Comparison of ENCODE assay signal across 33 mouse cellular contexts in genomic region chrX:101379744-101380143, GRCm38 (mm10). TPM values are rescaled to one million over a fixed set of nuclear protein-coding genes. Genes with fewer than 3 reads are reported as not detected.
DNase-seq lines count a peak whose midpoint lies in the region; ATAC-seq and TF ChIP-seq lines count a peak whose summit lies in the region.
"Had no signal": no experiment of that assay in that cellular context is flagged by ENCODE, and none has a peak within 500 bp of the region (broad histone marks: within the 10 kb centered on the region; RNA-seq: fewer than 3 reads in every experiment).

No protein-coding gene starts in this region.

- H3K27ac ChIP-seq in intestine, embryonic 16.5 days (ENCODE audit: low read length) = peak overlapping the region; percentile 9; the same call in 1 of the 2 replicates
- H3K27ac ChIP-seq in intestine, embryonic 15.5 days = no peak overlapping the region
- H3K27ac ChIP-seq in liver, embryonic 16.5 days (ENCODE audit: low read length) = no peak overlapping the region; the same call in none of the 2 replicates
- H3K27ac ChIP-seq in liver, embryonic 11.5 days (ENCODE audit: low read depth, low read length) = no peak overlapping the region
- H3K27ac ChIP-seq in intestine, postnatal 0 days (ENCODE audit: low read depth, low read length) = no peak overlapping the region
- no peak overlapping the region for H3K27ac ChIP-seq in hindbrain, embryonic 10.5 days
- H3K27ac ChIP-seq: embryonic facial prominence, embryonic 12.5 days; embryonic facial prominence, embryonic 15.5 days; forebrain, embryonic 12.5 days; forebrain, embryonic 15.5 days; hindbrain, embryonic 14.5 days; hindbrain, postnatal 0 days had no signal

- no peak for ATAC-seq in intestine, embryonic 16.5 days
- no peak for ATAC-seq in intestine, embryonic 15.5 days
- ATAC-seq in liver, embryonic 16.5 days (ENCODE audit: low read depth) = 0 out of 2 replicates have a peak, but pooled peaks have one; percentile 28
- no peak for ATAC-seq in liver, embryonic 11.5 days (replicated peaks; ENCODE audit: low FRiP score)
- ATAC-seq in intestine, postnatal 0 days = peak; percentile 19; the same call in 1 of the 2 replicates
- no peak for ATAC-seq in erythroblast, adult 5-6 weeks (replicated peaks; ENCODE audit: low FRiP score, poor library complexity, severe bottlenecking)
- ATAC-seq: forebrain, embryonic 15.5 days; hindbrain, postnatal 0 days; Patski had no signal

- H3K4me1 ChIP-seq in intestine, embryonic 16.5 days (ENCODE audit: control insufficient read depth, insufficient read depth, low read length) = 0 out of 2 replicates have a peak, but pooled peaks cover 4% of the 10 kb centered on the region
- no peaks in the 10 kb centered on the region for H3K4me1 ChIP-seq in intestine, embryonic 15.5 days (replicated peaks)
- no peaks in the 10 kb centered on the region for H3K4me1 ChIP-seq in liver, embryonic 16.5 days (ENCODE audit: control insufficient read depth, low read depth, low read length)
- H3K4me1 ChIP-seq in liver, embryonic 11.5 days (replicated peaks; ENCODE audit: control insufficient read depth, insufficient read depth, low read length) = no peaks in the 10 kb centered on the region
- no peaks in the 10 kb centered on the region for H3K4me1 ChIP-seq in intestine, postnatal 0 days (replicated peaks; ENCODE audit: control insufficient read depth, insufficient read depth, low read length)
- peaks cover 5% of the 10 kb centered on the region; the same call in 1 of the 2 replicates for H3K4me1 ChIP-seq in hindbrain, embryonic 10.5 days (replicated peaks)
- H3K4me1 ChIP-seq: embryonic facial prominence, embryonic 12.5 days had no signal

- no peak for TF ChIP-seq CTCF in intestine, postnatal 0 days (IDR thresholded peaks at IDR 0.05; ENCODE audit: low read depth)

- no peaks in the 10 kb centered on the region for H3K36me3 ChIP-seq in intestine, embryonic 16.5 days (ENCODE audit: control insufficient read depth, insufficient read depth, low read length)
- no peaks in the 10 kb centered on the region for H3K36me3 ChIP-seq in intestine, embryonic 15.5 days
- no peaks in the 10 kb centered on the region for H3K36me3 ChIP-seq in liver, embryonic 16.5 days (ENCODE audit: control insufficient read depth, insufficient read depth)
- H3K36me3 ChIP-seq in liver, embryonic 11.5 days (ENCODE audit: control insufficient read depth, insufficient read depth, low read length) = no peaks in the 10 kb centered on the region
- H3K36me3 ChIP-seq in intestine, postnatal 0 days (ENCODE audit: control insufficient read depth, insufficient read depth) = no peaks in the 10 kb centered on the region
- no peaks in the 10 kb centered on the region for H3K36me3 ChIP-seq in hindbrain, embryonic 10.5 days
- H3K36me3 ChIP-seq: embryonic facial prominence, embryonic 12.5 days; embryonic facial prominence, embryonic 15.5 days; forebrain, embryonic 12.5 days; forebrain, embryonic 15.5 days; G1E had no signal

- no peak overlapping the region for H3K9ac ChIP-seq in intestine, embryonic 16.5 days (ENCODE audit: low read depth, low read length)
- H3K9ac ChIP-seq in intestine, embryonic 15.5 days = no peak overlapping the region
- H3K9ac ChIP-seq in liver, embryonic 16.5 days (ENCODE audit: low read depth, low read length) = no peak overlapping the region
- no peak overlapping the region for H3K9ac ChIP-seq in liver, embryonic 11.5 days (ENCODE audit: low read depth, low read length)
- H3K9ac ChIP-seq in intestine, postnatal 0 days (ENCODE audit: low read depth, low read length) = no peak overlapping the region
- H3K9ac ChIP-seq: embryonic facial prominence, embryonic 12.5 days; embryonic facial prominence, embryonic 15.5 days; forebrain, embryonic 12.5 days; forebrain, embryonic 15.5 days; hindbrain, embryonic 14.5 days had no signal

- H3K27me3 ChIP-seq in intestine, embryonic 16.5 days (replicated peaks; ENCODE audit: control insufficient read depth, insufficient read depth, low read length) = peaks cover 16% of the 10 kb centered on the region; the same call in 1 of the 2 replicates
- peaks cover 14% of the 10 kb centered on the region for H3K27me3 ChIP-seq in intestine, embryonic 15.5 days (replicated peaks)
- H3K27me3 ChIP-seq in liver, embryonic 16.5 days (ENCODE audit: control insufficient read depth, insufficient read depth, low read depth, low read length) = peaks cover 26% of the 10 kb centered on the region
- peaks cover 32% of the 10 kb centered on the region for H3K27me3 ChIP-seq in liver, embryonic 11.5 days (replicated peaks; ENCODE audit: control insufficient read depth, insufficient read depth, low read length)
- H3K27me3 ChIP-seq in intestine, postnatal 0 days (replicated peaks; ENCODE audit: control insufficient read depth, insufficient read depth, low read length) = 0 out of 2 replicates have a peak, but pooled peaks cover 3% of the 10 kb centered on the region
- H3K27me3 ChIP-seq in hindbrain, embryonic 10.5 days (ENCODE audit: insufficient read depth, poor library complexity, severe bottlenecking) = peaks cover 80% of the 10 kb centered on the region
- H3K27me3 ChIP-seq: CH12.LX had no signal

- H3K4me2 ChIP-seq in intestine, embryonic 16.5 days (ENCODE audit: low read depth, low read length) = no peak overlapping the region
- H3K4me2 ChIP-seq in intestine, embryonic 15.5 days (replicated peaks) = no peak overlapping the region
- H3K4me2 ChIP-seq in liver, embryonic 16.5 days (ENCODE audit: low read depth, low read length) = peak overlapping the region; percentile 37
- H3K4me2 ChIP-seq in liver, embryonic 11.5 days = no peak overlapping the region
- H3K4me2 ChIP-seq in intestine, postnatal 0 days (replicated peaks; ENCODE audit: low read depth) = no peak overlapping the region
- H3K4me2 ChIP-seq: embryonic facial prominence, embryonic 12.5 days; embryonic facial prominence, embryonic 15.5 days; forebrain, embryonic 12.5 days; forebrain, embryonic 15.5 days; heart, embryonic 11.5 days; hindbrain, embryonic 14.5 days had no signal

- no peak for DNase-seq in liver, embryonic 11.5 days (ENCODE audit: low spot score)
- DNase-seq in 416B (ENCODE audit: low read depth) = peak; percentile 16
- DNase-seq in hindbrain, embryonic 10.5 days (ENCODE audit: low spot score) = no peak
- DNase-seq: adrenal gland, adult 2 months; adrenal gland, postnatal 14 days; B cell, adult 2 months; cerebellum, adult 11 months; cerebellum, adult 2 months; cerebellum, adult 9-11 months; cerebellum, postnatal 25 days; gastrocnemius, postnatal 25 days; heart, adult 11 months; heart, postnatal 36 days had no signal

- no peak overlapping the region for H3K4me3 ChIP-seq in intestine, embryonic 16.5 days (ENCODE audit: low read length)
- H3K4me3 ChIP-seq in intestine, embryonic 15.5 days (replicated peaks) = no peak overlapping the region
- H3K4me3 ChIP-seq in liver, embryonic 16.5 days (ENCODE audit: low read depth, low read length) = no peak overlapping the region; the same call in 1 of the 2 replicates
- no peak overlapping the region for H3K4me3 ChIP-seq in liver, embryonic 11.5 days (ENCODE audit: low read depth, low read length)
- no peak overlapping the region for H3K4me3 ChIP-seq in intestine, postnatal 0 days (ENCODE audit: low read depth, low read length)
- no peak overlapping the region for H3K4me3 ChIP-seq in hindbrain, embryonic 10.5 days
- H3K4me3 ChIP-seq: embryonic facial prominence, embryonic 12.5 days; embryonic facial prominence, embryonic 15.5 days; erythroblast, embryonic 14.5 days; forebrain, embryonic 12.5 days; forebrain, embryonic 15.5 days had no signal

- whole genome bisulfite sequencing in intestine, embryonic 16.5 days = 50% methylated on average over 1 of the region's 1 CpGs
- 53% methylated on average over 1 of the region's 1 CpGs for WGBS in intestine, embryonic 15.5 days
- 34% methylated on average over 1 of the region's 1 CpGs for WGBS in liver, embryonic 16.5 days (ENCODE audit: insufficient replicate concordance)
- WGBS in liver, embryonic 11.5 days = 41% methylated on average over 1 of the region's 1 CpGs
- WGBS in intestine, postnatal 0 days = 53% methylated on average over 1 of the region's 1 CpGs
- WGBS in hindbrain, embryonic 10.5 days = 73% methylated on average over 1 of the region's 1 CpGs

- no peaks in the 10 kb centered on the region for H3K9me3 ChIP-seq in intestine, embryonic 16.5 days (ENCODE audit: control insufficient read depth, low read length)
- no peaks in the 10 kb centered on the region for H3K9me3 ChIP-seq in intestine, embryonic 15.5 days
- no peaks in the 10 kb centered on the region for H3K9me3 ChIP-seq in liver, embryonic 16.5 days (replicated peaks; ENCODE audit: control insufficient read depth, low read length)
- H3K9me3 ChIP-seq in liver, embryonic 11.5 days (ENCODE audit: control insufficient read depth, low read length) = no peaks in the 10 kb centered on the region
- H3K9me3 ChIP-seq in intestine, postnatal 0 days (ENCODE audit: control insufficient read depth) = no peaks in the 10 kb centered on the region
- no peaks in the 10 kb centered on the region for H3K9me3 ChIP-seq in hindbrain, embryonic 10.5 days
- H3K9me3 ChIP-seq: embryonic facial prominence, embryonic 12.5 days; embryonic facial prominence, embryonic 15.5 days; forebrain, embryonic 12.5 days; forebrain, embryonic 15.5 days; G1E had no signal

RNA-seq across cellular contexts. Expression of gene Gjb1, which starts 3.6 kb away (rescaled TPM):
- 119 and 154 TPM in 2 replicates for polyA plus RNA-seq in intestine, embryonic 16.5 days (2015; fragmentation: Nextera tagmentation; extraction: Ambion mirVana)
- polyA plus RNA-seq in intestine, embryonic 15.5 days (2015; fragmentation: Nextera tagmentation; extraction: Ambion mirVana) = 59.2 and 77.1 TPM in 2 replicates
- 147 and 174 TPM in 2 replicates for polyA plus RNA-seq in liver, embryonic 16.5 days (2015; fragmentation: Nextera tagmentation; extraction: Ambion mirVana)
- polyA plus RNA-seq in liver, embryonic 11.5 days (2014; fragmentation: Nextera tagmentation; extraction: Ambion mirVana) = 33.6 and 34.5 TPM in 2 replicates
- polyA plus RNA-seq in intestine, postnatal 0 days (2015; fragmentation: Nextera tagmentation; extraction: Ambion mirVana) = 105 and 119 TPM in 2 replicates
- polyA plus RNA-seq in hindbrain, embryonic 10.5 days (2016; fragmentation: Nextera tagmentation; extraction: Ambion mirVana) = 0.46 TPM in 1 of 2 replicates, not detected in the other
- total RNA-seq in erythroblast, adult 5-6 weeks (2015; ENCODE audit: low replicate concordance) = not detected in 2 replicates
- not detected in 2 replicates for total RNA-seq in erythroblast, adult 5-6 weeks (2017; ENCODE audit: low replicate concordance)
- total RNA-seq: CH12.LX; common myeloid progenitor, adult 5-6 weeks; G1E; heart, adult 8-10 months; heart, postnatal 36 days had no signal
- polyA plus RNA-seq: embryonic facial prominence, embryonic 12.5 days; forebrain, embryonic 12.5 days; G1E; heart, embryonic 14.5 days; heart, postnatal 0 days had no signal

RNA-seq across cellular contexts. Expression of gene Zmym3, which starts 40.9 kb away (rescaled TPM):
- 18.5 and 19.5 TPM in 2 replicates for polyA plus RNA-seq in intestine, embryonic 16.5 days (2015; fragmentation: Nextera tagmentation; extraction: Ambion mirVana)
- polyA plus RNA-seq in intestine, embryonic 15.5 days (2015; fragmentation: Nextera tagmentation; extraction: Ambion mirVana) = 20.4 and 21.2 TPM in 2 replicates
- 6.1 and 6.5 TPM in 2 replicates for polyA plus RNA-seq in liver, embryonic 16.5 days (2015; fragmentation: Nextera tagmentation; extraction: Ambion mirVana)
- 14.6 and 14.8 TPM in 2 replicates for polyA plus RNA-seq in liver, embryonic 11.5 days (2014; fragmentation: Nextera tagmentation; extraction: Ambion mirVana)
- 9.8 and 10.6 TPM in 2 replicates for polyA plus RNA-seq in intestine, postnatal 0 days (2015; fragmentation: Nextera tagmentation; extraction: Ambion mirVana)
- polyA plus RNA-seq in hindbrain, embryonic 10.5 days (2016; fragmentation: Nextera tagmentation; extraction: Ambion mirVana) = 21.4 and 22.0 TPM in 2 replicates
- 35.4 and 42.2 TPM in 2 replicates for total RNA-seq in erythroblast, adult 5-6 weeks (2015; ENCODE audit: low replicate concordance)
- 4.7 and 22.7 TPM in 2 replicates for total RNA-seq in erythroblast, adult 5-6 weeks (2017; ENCODE audit: low replicate concordance)

RNA-seq across cellular contexts. Expression of gene Nono, which starts 49.4 kb away (rescaled TPM):
- polyA plus RNA-seq in intestine, embryonic 16.5 days (2015; fragmentation: Nextera tagmentation; extraction: Ambion mirVana) = 272 and 304 TPM in 2 replicates
- 324 and 340 TPM in 2 replicates for polyA plus RNA-seq in intestine, embryonic 15.5 days (2015; fragmentation: Nextera tagmentation; extraction: Ambion mirVana)
- polyA plus RNA-seq in liver, embryonic 16.5 days (2015; fragmentation: Nextera tagmentation; extraction: Ambion mirVana) = 93.5 and 101 TPM in 2 replicates
- 349 and 361 TPM in 2 replicates for polyA plus RNA-seq in liver, embryonic 11.5 days (2014; fragmentation: Nextera tagmentation; extraction: Ambion mirVana)
- 101 and 103 TPM in 2 replicates for polyA plus RNA-seq in intestine, postnatal 0 days (2015; fragmentation: Nextera tagmentation; extraction: Ambion mirVana)
- polyA plus RNA-seq in hindbrain, embryonic 10.5 days (2016; fragmentation: Nextera tagmentation; extraction: Ambion mirVana) = 554 and 625 TPM in 2 replicates
- total RNA-seq in erythroblast, adult 5-6 weeks (2015; ENCODE audit: low replicate concordance) = 66.0 and 86.1 TPM in 2 replicates
- 111 and 145 TPM in 2 replicates for total RNA-seq in erythroblast, adult 5-6 weeks (2017; ENCODE audit: low replicate concordance)

Comparison
In these comparisons a context has a peak if more than half of its experiments do, and no peak if none do; other contexts are left out.
1. ATAC-seq: peak in liver, embryonic 16.5 days (single experiment) and intestine, postnatal 0 days (single experiment); none in intestine, embryonic 16.5 days (single experiment), intestine, embryonic 15.5 days (single experiment), liver, embryonic 11.5 days (single experiment) and erythroblast, adult 5-6 weeks (single experiment).
2. RNA of gene Gjb1, which starts 3.6 kb away (polyA plus RNA-seq): 147 to 174 TPM in liver, embryonic 16.5 days, 119 to 154 TPM in intestine, embryonic 16.5 days, 105 to 119 TPM in intestine, postnatal 0 days, 59.2 to 77.1 TPM in intestine, embryonic 15.5 days and 33.6 to 34.5 TPM in liver, embryonic 11.5 days; 0.46 TPM in hindbrain, embryonic 10.5 days; every median in the first group is over 10 times any median in the second.